Mouse (Mus musculus) MEL (cell line): ENCODE measurements around the gene Gm10277. TPM values are rescaled to one million over a fixed set of nuclear protein-coding genes. Genes with fewer than 3 reads are reported as not detected.

ENCODE experiments used
- DNase-seq: peaks from one replicate; pipeline ENCODE4 v3.0.0; 2011; ENCODE audit warnings: low read depth, low spot score
- H3K27ac ChIP-seq: 2 replicates; pipeline ENCODE4 v1.5.1; 2012; ENCODE audit warnings: low read depth, mild to moderate bottlenecking, control low read depth, low read length, moderate library complexity; ENCODE audit not compliant: control insufficient read depth
- H3K27me3 ChIP-seq, 2 experiments: fragments of 150-350 bp in 1 of 2; sonication (generic) in 1 of 2; 2 replicates each; pipeline ENCODE4 v1.6.1; 2012; ENCODE audit warnings: low read length in 2 of 2, mild to moderate bottlenecking in 2 of 2, improper control_type of control experiment in 1 of 2, moderate library complexity in 1 of 2; ENCODE audit not compliant: insufficient read depth in 2 of 2, control insufficient read depth in 1 of 2
- H3K36me3 ChIP-seq, 2 experiments: 2 replicates each; pipeline ENCODE4 v1.6.1; 2012 to 2014; ENCODE audit warnings: low read length in 2 of 2, improper control_type of control experiment in 1 of 2, inconsistent platforms in 1 of 2, mild to moderate bottlenecking in 1 of 2; ENCODE audit not compliant: insufficient read depth in 2 of 2, control insufficient read depth in 1 of 2
- H3K4me1 ChIP-seq, 2 experiments: fragments of 150-350 bp in 1 of 2; sonication (generic) in 1 of 2; 2 replicates each; pipeline ENCODE4 v1.6.1; 2012; ENCODE audit warnings: low read length in 2 of 2, improper control_type of control experiment in 1 of 2, mild to moderate bottlenecking in 1 of 2; ENCODE audit not compliant: insufficient read depth in 2 of 2, control insufficient read depth in 1 of 2
- H3K4me3 ChIP-seq, 2 experiments: fragments of 150-350 bp in 1 of 2; sonication (generic) in 1 of 2; 2 replicates each; pipeline ENCODE4 v1.5.1; 2012; ENCODE audit warnings: low read depth in 2 of 2, low read length in 2 of 2, mild to moderate bottlenecking in 2 of 2, moderate library complexity in 2 of 2, control low read depth in 1 of 2, improper control_type of control experiment in 1 of 2; ENCODE audit not compliant: control insufficient read depth in 1 of 2, insufficient read depth in 1 of 2
- H3K79me2 ChIP-seq: 2 replicates; pipeline ENCODE4 v1.6.1; 2012; ENCODE audit warnings: mild to moderate bottlenecking, low read length, moderate library complexity; ENCODE audit not compliant: control insufficient read depth, poor library complexity, insufficient read depth
- H3K9ac ChIP-seq: 2 replicates; pipeline ENCODE4 v1.6.1; 2012; ENCODE audit warnings: low read depth, mild to moderate bottlenecking, control low read depth, low read length, moderate library complexity; ENCODE audit not compliant: control insufficient read depth, poor library complexity, severe bottlenecking
- H3K9me3 ChIP-seq: fragments of 150-350 bp; sonication (generic); replicated peaks from 2 replicates; pipeline ENCODE4 v1.6.1; 2012; ENCODE audit warnings: mild to moderate bottlenecking, low read length, improper control_type of control experiment, moderate library complexity; ENCODE audit not compliant: insufficient read depth
- BHLHE40 ChIP-seq: IDR thresholded peaks from 2 replicates; pipeline ENCODE4 v1.6.1; 2012; ENCODE audit warnings: low read depth, mild to moderate bottlenecking, inconsistent platforms, low read length, improper control_type of control experiment, borderline replicate concordance
- CHD2 ChIP-seq: IDR thresholded peaks from 2 replicates; pipeline ENCODE4 v1.6.1; 2011; ENCODE audit warnings: low read length, improper control_type of control experiment
- CTCF ChIP-seq, 3 experiments: IDR thresholded peaks in 2 of 3; conservative IDR thresholded peaks in 1 of 3; 2 replicates each; pipeline ENCODE4 v1.5.1; 2011 to 2012; ENCODE audit warnings: low read length in 3 of 3, low read depth in 2 of 3, mild to moderate bottlenecking in 2 of 3, improper control_type of control experiment in 1 of 3, inconsistent platforms in 1 of 3, mixed read lengths in 1 of 3, moderate library complexity in 1 of 3; ENCODE audit not compliant: control insufficient read depth in 1 of 3, insufficient read depth in 1 of 3, poor library complexity in 1 of 3, severe bottlenecking in 1 of 3
- E2F4 ChIP-seq: IDR thresholded peaks from 2 replicates; pipeline ENCODE4 v1.6.1; 2011; ENCODE audit warnings: low read depth, low read length, improper control_type of control experiment, borderline replicate concordance
- ELF1 ChIP-seq: IDR thresholded peaks from 2 replicates; pipeline ENCODE4 v1.6.1; 2014; ENCODE audit warnings: low read depth, mild to moderate bottlenecking, inconsistent platforms, low read length, improper control_type of control experiment, moderate library complexity
- GATA1 ChIP-seq: IDR thresholded peaks from 2 replicates; pipeline ENCODE4 v1.6.1; 2011; ENCODE audit warnings: low read depth, low read length, improper control_type of control experiment
- HCFC1 ChIP-seq: IDR thresholded peaks from 2 replicates; pipeline ENCODE4 v1.6.1; 2012; ENCODE audit warnings: low read depth, mild to moderate bottlenecking, inconsistent platforms, low read length, improper control_type of control experiment, moderate library complexity
- JUND ChIP-seq: IDR thresholded peaks from 2 replicates; pipeline ENCODE4 v1.6.1; 2011; ENCODE audit warnings: low read depth, mild to moderate bottlenecking, improper control_type of control experiment, low read length
- MAX ChIP-seq: IDR thresholded peaks from 2 replicates; pipeline ENCODE4 v1.6.1; 2011; ENCODE audit warnings: low read length, improper control_type of control experiment
- MAZ ChIP-seq: IDR thresholded peaks from 2 replicates; pipeline ENCODE4 v1.6.1; 2012; ENCODE audit warnings: low read depth, mild to moderate bottlenecking, inconsistent platforms, low read length, improper control_type of control experiment
- MXI1 ChIP-seq: IDR thresholded peaks from 2 replicates; pipeline ENCODE4 v1.6.1; 2011; ENCODE audit warnings: mild to moderate bottlenecking, low read depth, low read length, improper control_type of control experiment
- NELFE ChIP-seq: IDR thresholded peaks from 2 replicates; pipeline ENCODE4 v1.6.1; 2011; ENCODE audit warnings: low read depth, low read length, improper control_type of control experiment
- NRF1 ChIP-seq: IDR thresholded peaks from 2 replicates; pipeline ENCODE4 v1.6.1; 2014; ENCODE audit warnings: low read depth, mild to moderate bottlenecking, inconsistent platforms, low read length, improper control_type of control experiment, moderate library complexity; ENCODE audit not compliant: poor library complexity, insufficient read depth, severe bottlenecking
- POLR2A ChIP-seq, 2 experiments: IDR thresholded peaks; 2 replicates each; pipeline ENCODE4 v1.6.1; 2011 to 2012; ENCODE audit warnings: low read length in 2 of 2, mild to moderate bottlenecking in 2 of 2, control low read depth in 1 of 2, improper control_type of control experiment in 1 of 2, low read depth in 1 of 2, moderate library complexity in 1 of 2; ENCODE audit not compliant: control insufficient read depth in 1 of 2, insufficient read depth in 1 of 2, poor library complexity in 1 of 2
- POLR2AphosphoS2 ChIP-seq: IDR thresholded peaks from 2 replicates; pipeline ENCODE4 v1.6.1; 2011; ENCODE audit warnings: low read length, improper control_type of control experiment
- RAD21 ChIP-seq: IDR thresholded peaks from 2 replicates; pipeline ENCODE4 v1.6.1; 2011; ENCODE audit warnings: mild to moderate bottlenecking, low read depth, low read length, improper control_type of control experiment
- RCOR1 ChIP-seq: IDR thresholded peaks from 2 replicates; pipeline ENCODE4 v1.6.1; 2012; ENCODE audit warnings: low read depth, mild to moderate bottlenecking, inconsistent platforms, low read length, improper control_type of control experiment
- SIN3A ChIP-seq: IDR thresholded peaks from 2 replicates; pipeline ENCODE4 v1.6.1; 2012; ENCODE audit warnings: low read length, improper control_type of control experiment, inconsistent platforms
- SMC3 ChIP-seq: IDR thresholded peaks from 2 replicates; pipeline ENCODE4 v1.6.1; 2011; ENCODE audit warnings: low read depth, low read length, improper control_type of control experiment
- TCF12 ChIP-seq: IDR thresholded peaks from 2 replicates; pipeline ENCODE4 v1.6.1; 2014; ENCODE audit warnings: low read depth, mild to moderate bottlenecking, inconsistent platforms, low read length, improper control_type of control experiment, moderate library complexity
- UBTF ChIP-seq: IDR thresholded peaks from 2 replicates; pipeline ENCODE4 v1.6.1; 2012; ENCODE audit warnings: low read depth, mild to moderate bottlenecking, inconsistent platforms, low read length, improper control_type of control experiment, moderate library complexity, borderline replicate concordance; ENCODE audit not compliant: insufficient read depth
- USF1 ChIP-seq: IDR thresholded peaks from 2 replicates; pipeline ENCODE4 v1.6.1; 2014; ENCODE audit warnings: low read depth, mild to moderate bottlenecking, inconsistent platforms, low read length, improper control_type of control experiment, moderate library complexity
- ZC3H11A ChIP-seq: IDR thresholded peaks from 2 replicates; pipeline ENCODE4 v1.6.1; 2012; ENCODE audit warnings: low read depth, mild to moderate bottlenecking, inconsistent platforms, low read length, improper control_type of control experiment
- ZKSCAN1 ChIP-seq: IDR thresholded peaks from 2 replicates; pipeline ENCODE4 v1.6.1; 2012; ENCODE audit warnings: low read depth, mild to moderate bottlenecking, inconsistent platforms, low read length, improper control_type of control experiment, moderate library complexity
- ZMIZ1 ChIP-seq: IDR thresholded peaks from 2 replicates; pipeline ENCODE4 v1.6.1; 2012; ENCODE audit warnings: low read depth, mild to moderate bottlenecking, inconsistent platforms, low read length, improper control_type of control experiment, moderate library complexity
- ZNF384 ChIP-seq: IDR thresholded peaks from 2 replicates; pipeline ENCODE4 v1.6.1; 2012; ENCODE audit warnings: low read depth, mild to moderate bottlenecking, inconsistent platforms, low read length, improper control_type of control experiment
- polyA plus RNA-seq, 2 experiments: library from polyadenylated mRNA; stranded (reverse) in 1 of 2; unstranded in 1 of 2; fragments of >175 nt in 1 of 2; fragments of >200 nt in 1 of 2; gene quantifications; 2 replicates each; pipeline versions ENCODE4 v1.2.1 to v1.2.4; 2012; ENCODE audit warnings: low replicate concordance in 2 of 2, low read depth in 1 of 2; ENCODE audit not compliant: insufficient read length in 2 of 2, insufficient read depth in 1 of 2, missing spikeins in 1 of 2
- total RNA-seq: library from RNA; depleted of rRNA; stranded (reverse); fragments of 300-350 nt; gene quantifications from 2 replicates; pipeline ENCODE4 v1.2.3, GENCODE M21; 2012

Gm10277 gene
- total and polyA plus RNA-seq, 3 experiments: 0.19 to 0.35 TPM; not detected in 1

GRCm38 (mm10) chr11:77763673-77764340 lies 23.7 kb downstream of the Gm10277 start:
- Histone ChIP-seq H3K9ac (peak overlapping the region; percentile 89), H3K36me3 (no peaks in the 10 kb centered on the region), H3K4me1 (peaks cover 0 to 12% of the 10 kb centered on the region in 2 experiments; a peak in 3 of 4 replicates), H3K27ac (no peak overlapping the region), H3K27me3 (peaks cover 0 to 7% of the 10 kb centered on the region in 2 experiments; a peak in 2 of 4 replicates), H3K9me3 (no peaks in the 10 kb centered on the region), H3K4me3 (peak overlapping the region; percentile 80 to 98), H3K79me2 (peaks cover 5% of the 10 kb centered on the region)
- peak; percentile 66 for TF ChIP-seq MAX
- no peak for TF ChIP-seq CHD2
- TF ChIP-seq JUND: no peak
- 0 out of 4 replicates have a peak, but pooled peaks of 1 of the 2 experiments have one; percentile 11 for TF ChIP-seq POLR2A (IDR thresholded peaks at IDR 0.05; ENCODE audit: control insufficient read depth in 1 of 2, insufficient read depth in 1 of 2, low read depth in 1 of 2, low read length in 2 of 2, poor library complexity in 1 of 2)
- 0 out of 2 replicates have a peak, but pooled peaks have one; percentile 10 for TF ChIP-seq ZC3H11A
- 0 out of 2 replicates have a peak, but pooled peaks have one; percentile 44 for TF ChIP-seq USF1
- peak; percentile 62 for DNase-seq

GRCm38 (mm10) chr11:77762783-77763672 lies 24.5 kb downstream of the Gm10277 start, which contains the start of gene Myo18a:
Gene Myo18a (plus strand): TSS chr11:77763246.
- peak within 1 kb of the TSS; percentile 80 to 98 for H3K4me3 ChIP-seq
- peaks cover 0 to 7% of the 10 kb centered on the region in 2 experiments; a peak in 2 of 4 replicates for H3K27me3 ChIP-seq
- no peak within 1 kb of the TSS for H3K27ac ChIP-seq
- H3K36me3 ChIP-seq: no peaks in the 10 kb centered on the region
- peaks cover 0 to 12% of the 10 kb centered on the region in 2 experiments; a peak in 2 of 4 replicates for H3K4me1 ChIP-seq
- peak within 1 kb of the TSS; percentile 89 for H3K9ac ChIP-seq
- peak; percentile 79 for DNase-seq
- H3K9me3 ChIP-seq: no peaks in the 10 kb centered on the region
- peak; percentile 44; the same call in 1 of the 2 replicates for TF ChIP-seq ELF1
- no peak for TF ChIP-seq BHLHE40
- peak; percentile 54 for TF ChIP-seq RAD21
- peak; percentile 56 to 98 (median 92) for TF ChIP-seq CTCF (IDR thresholded peaks at IDR 0.05 in 2 of 3, conservative IDR thresholded peaks at IDR 0.05 in 1 of 3; ENCODE audit: control insufficient read depth in 1 of 3, insufficient read depth in 1 of 3, low read depth in 2 of 3, low read length in 3 of 3, poor library complexity in 1 of 3, severe bottlenecking in 1 of 3)
- 0 out of 2 replicates have a peak, but pooled peaks have one; percentile 22 for TF ChIP-seq RCOR1
- TF ChIP-seq POLR2AphosphoS2: no peak
- 0 out of 2 replicates have a peak, but pooled peaks have one; percentile 18 for TF ChIP-seq TCF12
- 0 out of 2 replicates have a peak, but pooled peaks have one; percentile 86 for TF ChIP-seq UBTF
- peak; percentile 49 to 90; a peak in 3 of 4 replicates for TF ChIP-seq POLR2A (IDR thresholded peaks at IDR 0.05; ENCODE audit: control insufficient read depth in 1 of 2, insufficient read depth in 1 of 2, low read depth in 1 of 2, low read length in 2 of 2, poor library complexity in 1 of 2)
- TF ChIP-seq MXI1: peak; percentile 61
- TF ChIP-seq USF1: no peak
- TF ChIP-seq GATA1: no peak
- TF ChIP-seq SMC3: peak; percentile 88
- TF ChIP-seq ZNF384: no peak
- TF ChIP-seq ZKSCAN1: no peak
- peak; percentile 59 for TF ChIP-seq MAX
- TF ChIP-seq SIN3A: no peak; the same call in 1 of the 2 replicates
- TF ChIP-seq NRF1: peak; percentile 60; the same call in 1 of the 2 replicates
- TF ChIP-seq NELFE: peak; percentile 64
- TF ChIP-seq HCFC1: peak; percentile 47; the same call in 1 of the 2 replicates
- TF ChIP-seq E2F4: no peak
- TF ChIP-seq ZC3H11A: peak; percentile 44
- TF ChIP-seq MAZ: peak; percentile 94
- peak; percentile 45; the same call in 1 of the 2 replicates for TF ChIP-seq ZMIZ1
- TF ChIP-seq, all 39 proteins: peak for 16
- peaks cover 5% of the 10 kb centered on the region for H3K79me2 ChIP-seq
